In the genomic region with DNA sequence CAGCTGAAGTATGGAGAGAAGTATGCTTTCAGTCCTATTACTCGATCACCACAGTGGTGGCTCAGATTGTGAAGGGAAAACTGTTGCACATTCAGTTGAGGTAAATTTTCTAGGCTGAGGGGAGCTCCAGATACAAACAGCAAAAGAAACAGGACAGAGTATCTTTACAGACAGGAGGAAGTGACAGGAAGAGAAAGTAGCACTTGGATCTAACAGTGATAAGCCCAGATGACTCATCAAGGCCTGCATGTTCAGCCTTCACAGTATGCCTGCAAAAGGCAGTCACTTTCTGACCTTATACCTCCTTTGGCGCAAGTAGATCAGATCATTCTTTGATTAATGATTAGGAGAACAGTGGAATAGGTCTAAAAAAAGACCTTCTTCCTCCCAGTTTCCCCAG, we compare ENCODE assay signal across 18 mouse cellular contexts.
"Had no signal": no experiment of that assay in that cellular context is flagged by ENCODE, and none has a peak within 500 bp of the region (broad histone marks: within the 10 kb centered on the region; RNA-seq: fewer than 3 reads in every experiment).

No protein-coding gene starts in this region.

- DNase-seq: kidney, adult 9 months; kidney, postnatal 25 days; left cerebral cortex, postnatal 4 days; liver, embryonic 13.5 days; lung, adult 2 months; lung, postnatal 14 days; lung, postnatal 4 days; retina, postnatal 1 day; right cerebral cortex, postnatal 25 days; spleen, adult 18-20 months; thymus, adult 18-20 months; thymus, postnatal 36 days had no signal

- H3K27me3 ChIP-seq: limb, embryonic 12.5 days; limb, embryonic 15.5 days; liver, embryonic 13.5 days; midbrain, embryonic 13.5 days; neural tube, embryonic 13.5 days had no signal

- H3K27ac ChIP-seq: limb, embryonic 12.5 days; limb, embryonic 15.5 days; liver, embryonic 13.5 days; midbrain, embryonic 13.5 days; neural tube, embryonic 13.5 days had no signal

- H3K4me1 ChIP-seq: limb, embryonic 12.5 days; limb, embryonic 15.5 days; liver, embryonic 13.5 days; midbrain, embryonic 13.5 days; neural tube, embryonic 13.5 days had no signal

- H3K9ac ChIP-seq: limb, embryonic 12.5 days; limb, embryonic 15.5 days; liver, embryonic 13.5 days; midbrain, embryonic 13.5 days; neural tube, embryonic 13.5 days had no signal

- H3K4me3 ChIP-seq: limb, embryonic 12.5 days; limb, embryonic 15.5 days; liver, embryonic 13.5 days; midbrain, embryonic 13.5 days; myocyte; neural tube, embryonic 13.5 days had no signal

- ATAC-seq: midbrain, embryonic 13.5 days; midbrain, embryonic 16.5 days had no signal

- H3K36me3 ChIP-seq: limb, embryonic 12.5 days; limb, embryonic 15.5 days; liver, embryonic 13.5 days; midbrain, embryonic 13.5 days; neural tube, embryonic 13.5 days had no signal
